Mouse (Mus musculus): Measurements from ENCODE around the gene Il31. TPM values are rescaled to one million over a fixed set of nuclear protein-coding genes. Genes with fewer than 3 reads are reported as not detected.
"Not testable (repeated sequence)": the region's sequence is repeated elsewhere in the genome, so short reads cannot be mapped to it uniquely, and the experiment has no call there.

The Il31 gene
- total RNA-seq (2014; fragmentation: Nextera tagmentation) = not detected in 2 replicates
- not detected in 2 replicates for total RNA-seq (2017)

DNA sequence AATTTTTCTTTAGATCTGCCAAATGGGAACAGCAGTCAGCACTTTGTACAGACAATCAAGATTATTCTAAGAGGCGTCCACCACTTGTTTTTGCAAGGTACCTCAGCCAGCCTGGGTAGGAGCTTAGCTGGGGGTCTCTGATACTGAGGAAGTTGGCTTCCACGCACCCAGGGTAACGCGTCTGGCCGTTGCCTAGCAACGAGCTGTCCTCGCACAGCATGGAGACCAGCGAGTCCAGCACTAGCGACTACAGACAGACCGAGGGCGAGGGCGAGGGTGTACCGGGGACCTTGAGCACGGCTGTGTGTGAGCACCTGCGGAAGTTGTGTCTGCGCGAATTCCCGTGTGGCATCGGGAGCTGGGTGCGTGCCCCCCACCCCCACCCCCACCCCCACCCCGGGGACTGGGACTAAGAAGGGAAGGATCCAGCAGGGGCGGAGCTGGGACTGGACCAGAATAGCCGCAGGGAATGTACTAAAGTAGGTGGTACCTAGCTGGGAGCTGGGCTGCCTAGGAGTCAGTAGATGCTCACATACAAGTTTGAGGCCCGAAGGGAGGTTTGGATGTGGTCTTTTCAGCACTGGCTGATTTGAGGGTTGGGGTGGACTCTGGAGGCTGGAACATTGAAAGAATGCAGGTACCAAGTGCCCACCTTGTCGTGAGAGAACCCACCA is at the start of gene Il31, which contains the start of gene Lrrc43:
Gene Il31, minus strand, starts transcription at position 378 of the 674 bp plus-strand sequence.
Gene Lrrc43, plus strand, starts transcription at position 194 of the 674 bp plus-strand sequence.
- ATAC-seq (replicated peaks; ENCODE audit: low FRiP score, low TSS enrichment, poor library complexity, severe bottlenecking) = no peak

GRCm38 (mm10) chr5:123533801-123534200 is 44.5 kb upstream of the Il31 start:
- no peak for ATAC-seq (replicated peaks; ENCODE audit: low FRiP score, low TSS enrichment, poor library complexity, severe bottlenecking)

GRCm38 (mm10) chr5:123530056-123530455 is 40.8 kb upstream of the Il31 start:
- ATAC-seq (replicated peaks; ENCODE audit: low FRiP score, low TSS enrichment, poor library complexity, severe bottlenecking) = no peak

GRCm38 (mm10) chr5:123528641-123529040 is 39.4 kb upstream of the Il31 start:
- ATAC-seq (replicated peaks; ENCODE audit: low FRiP score, low TSS enrichment, poor library complexity, severe bottlenecking) = no peak

- no peak for ATAC-seq (replicated peaks; ENCODE audit: low FRiP score, low TSS enrichment, poor library complexity, severe bottlenecking)
Measured at GRCm38 (mm10) chr5:123525916-123526495, 36.7 kb upstream of the Il31 start.

DNA sequence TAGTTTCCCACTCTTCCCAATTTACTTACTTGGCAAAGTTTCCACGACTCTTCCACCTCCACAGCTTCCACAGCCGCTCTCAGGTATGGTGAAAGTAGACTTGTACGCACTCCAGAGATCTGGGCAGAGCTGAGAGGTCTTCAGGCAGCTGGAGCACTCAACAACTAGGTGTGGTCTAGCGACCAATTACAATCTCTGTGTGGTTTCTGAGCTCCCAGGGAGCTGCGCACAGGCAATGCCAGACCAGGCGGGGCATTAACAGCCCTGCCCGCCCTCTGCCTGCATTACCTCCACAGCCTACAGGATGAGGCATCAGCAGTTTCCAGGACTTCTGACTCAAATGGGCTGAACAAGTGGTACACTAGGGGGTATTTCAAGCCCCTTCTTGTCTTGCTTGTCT is 36.0 kb upstream of the Il31 start, which contains the start of gene Gm49027:
Gene Gm49027, minus strand, starts transcription at position 208 of the 400 bp plus-strand sequence.
- peak; percentile 63 for ATAC-seq (replicated peaks; ENCODE audit: low FRiP score, low TSS enrichment, poor library complexity, severe bottlenecking)

- peak; percentile 72 for ATAC-seq (replicated peaks; ENCODE audit: low FRiP score, low TSS enrichment, poor library complexity, severe bottlenecking)
Measured at GRCm38 (mm10) chr5:123524393-123524750, 35.1 kb upstream of the Il31 start.

DNA sequence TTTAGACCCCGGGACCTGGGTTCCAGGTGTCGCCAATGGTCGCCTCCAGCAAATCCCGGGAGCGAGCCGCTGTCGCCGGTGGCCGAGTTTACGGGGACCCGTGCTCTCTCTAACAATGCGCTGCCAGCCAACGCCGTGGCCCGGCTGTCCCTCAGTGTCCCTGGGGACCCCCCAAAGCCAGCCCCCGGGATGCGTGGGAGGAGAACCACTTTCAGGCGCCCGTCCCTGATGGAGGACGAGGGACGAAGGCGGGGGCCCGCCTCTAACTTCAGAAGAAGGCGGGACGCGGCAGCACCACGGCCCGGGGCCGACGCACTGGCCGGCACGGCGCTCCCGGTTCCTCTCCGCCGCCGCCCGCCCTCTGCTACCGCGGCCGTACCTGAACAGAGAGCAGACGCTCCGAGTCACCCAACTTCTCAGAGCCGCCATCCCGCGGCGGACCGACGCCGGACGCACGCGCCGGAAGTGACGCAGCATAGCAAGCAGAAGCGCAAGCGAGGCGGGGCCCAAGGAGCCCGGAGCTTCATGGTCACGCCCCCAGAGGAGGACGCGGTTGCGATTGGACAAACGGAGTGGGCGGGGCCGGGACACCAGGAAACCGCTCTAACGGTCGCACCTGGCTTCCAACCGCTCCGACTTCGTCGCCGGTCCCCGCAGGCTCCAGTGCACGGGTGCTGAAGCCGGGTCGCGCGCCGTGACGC is 34.6 kb upstream of the Il31 start, which contains the start of gene Diablo:
Gene Diablo, minus strand, starts transcription at position 485 of the 701 bp plus-strand sequence.
- ATAC-seq (replicated peaks; ENCODE audit: low FRiP score, low TSS enrichment, poor library complexity, severe bottlenecking) = peak; percentile 90

GRCm38 (mm10) chr5:123522166-123522565 is 32.9 kb upstream of the Il31 start:
- no peak for ATAC-seq (replicated peaks; ENCODE audit: low FRiP score, low TSS enrichment, poor library complexity, severe bottlenecking)

GRCm38 (mm10) chr5:123521621-123522020 is 32.3 kb upstream of the Il31 start:
- ATAC-seq (replicated peaks; ENCODE audit: low FRiP score, low TSS enrichment, poor library complexity, severe bottlenecking) = no peak

DNA sequence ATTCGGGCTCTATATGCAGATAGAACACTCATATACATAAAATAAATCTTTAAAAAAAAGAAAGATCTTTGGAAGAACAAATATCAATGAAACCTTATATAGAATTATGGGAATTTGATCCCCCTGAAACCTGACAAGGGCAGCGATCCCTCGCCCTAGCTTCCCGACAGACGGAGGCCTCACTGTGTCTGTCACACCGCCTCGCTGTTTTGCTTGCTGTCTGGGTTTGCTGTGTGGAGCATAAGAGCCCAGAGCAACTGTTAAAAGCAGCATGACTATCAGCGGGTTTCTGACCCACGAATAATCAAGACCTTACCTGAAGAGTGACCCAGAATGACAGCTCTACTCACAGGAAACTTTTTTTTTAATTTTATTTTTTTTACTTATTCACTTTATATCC is 31.4 kb upstream of the Il31 start:
- no peak for ATAC-seq (replicated peaks; ENCODE audit: low FRiP score, low TSS enrichment, poor library complexity, severe bottlenecking)

DNA sequence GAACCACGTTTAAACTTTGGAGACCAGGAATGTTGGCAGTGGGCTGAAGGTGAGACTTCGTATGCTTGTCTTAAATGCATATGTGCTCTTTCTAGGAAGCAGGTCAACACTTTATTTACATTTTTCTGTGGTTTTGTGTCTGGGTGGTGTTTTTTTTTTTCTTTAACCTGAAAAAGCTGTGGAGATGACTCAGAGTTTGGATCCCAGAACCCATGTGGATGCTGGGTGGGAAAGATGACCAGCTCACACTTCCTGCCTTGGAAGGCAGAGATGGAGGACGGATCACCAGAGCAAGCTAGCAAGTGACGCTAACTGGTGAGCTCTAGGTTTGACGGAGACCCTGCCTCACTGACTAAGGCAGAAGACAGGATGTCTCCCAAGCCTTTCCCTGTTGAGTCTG is 25.6 kb upstream of the Il31 start:
- no peak for ATAC-seq (replicated peaks; ENCODE audit: low FRiP score, low TSS enrichment, poor library complexity, severe bottlenecking)

- ATAC-seq (replicated peaks; ENCODE audit: low FRiP score, low TSS enrichment, poor library complexity, severe bottlenecking) = peak; percentile 85
Measured at GRCm38 (mm10) chr5:123512102-123512501, 22.8 kb upstream of the Il31 start.

GRCm38 (mm10) chr5:123511426-123511825 is 22.1 kb upstream of the Il31 start:
- not testable (repeated sequence) for ATAC-seq (replicated peaks; ENCODE audit: low FRiP score, low TSS enrichment, poor library complexity, severe bottlenecking)

GRCm38 (mm10) chr5:123510160-123510559 is 20.9 kb upstream of the Il31 start, which contains the start of gene B3gnt4:
B3gnt4 (plus strand) TSS chr5:123510460.
- no peak for ATAC-seq (replicated peaks; ENCODE audit: low FRiP score, low TSS enrichment, poor library complexity, severe bottlenecking)

GRCm38 (mm10) chr5:123508921-123509320 is 19.6 kb upstream of the Il31 start:
- ATAC-seq (replicated peaks; ENCODE audit: low FRiP score, low TSS enrichment, poor library complexity, severe bottlenecking) = no peak

- ATAC-seq (replicated peaks; ENCODE audit: low FRiP score, low TSS enrichment, poor library complexity, severe bottlenecking) = peak; percentile 83
Measured at GRCm38 (mm10) chr5:123507936-123508723, 18.8 kb upstream of the Il31 start.

DNA sequence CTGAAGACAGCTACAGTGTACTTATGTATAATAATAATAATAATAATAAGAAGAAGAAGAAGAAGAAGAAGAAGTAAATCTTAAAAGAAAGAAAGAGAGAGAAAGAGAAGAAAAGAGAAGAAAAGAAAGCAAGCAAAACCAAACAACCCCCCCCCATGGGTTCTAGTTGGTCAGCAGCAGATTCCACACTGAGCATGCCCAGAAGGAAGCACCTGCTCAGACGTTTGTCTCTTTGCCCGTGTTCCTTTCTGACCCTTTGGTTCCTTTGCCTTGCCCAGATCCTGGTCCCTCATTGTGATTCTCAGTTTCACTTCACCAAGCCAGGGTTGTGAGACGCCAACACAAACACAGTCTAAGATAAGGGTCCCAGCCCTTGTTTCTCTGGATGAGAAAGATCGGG is 12.7 kb upstream of the Il31 start:
- ATAC-seq (replicated peaks; ENCODE audit: low FRiP score, low TSS enrichment, poor library complexity, severe bottlenecking) = no peak

- ATAC-seq (replicated peaks; ENCODE audit: low FRiP score, low TSS enrichment, poor library complexity, severe bottlenecking) = 0 out of 2 replicates have a peak, but pooled peaks have one; percentile 47
Measured at GRCm38 (mm10) chr5:123499717-123500116, 10.4 kb upstream of the Il31 start.
